Mouse (Mus musculus): ENCODE measurements around the gene Lclat1.

GRCm38 (mm10) chr17:73212754-73213153 is 105.0 kb downstream of the Lclat1 start:
- TF ChIP-seq CTCF (IDR thresholded peaks at IDR 0.05; ENCODE audit: insufficient read depth, low read length) (no peak), POLR2A (IDR thresholded peaks at IDR 0.05; ENCODE audit: borderline replicate concordance, extremely low read depth, low read depth, low read length) (no peak)
